Mouse (Mus musculus) neural tube, embryonic 13.5 days (tissue): ENCODE results near the gene Spdye4a. TPM values are rescaled to one million over a fixed set of nuclear protein-coding genes. Genes with fewer than 3 reads are reported as not detected.
"Not testable (repeated sequence)": the region's sequence is repeated elsewhere in the genome, so short reads cannot be mapped to it uniquely, and the experiment has no call there.

Experiments
- ATAC-seq: fragments of 200-750 bp; cut with Nextera tagmentation; 2 replicates; pipeline ENCODE4 v1.8.0; 2017; ENCODE audit warnings: low read depth, mild to moderate bottlenecking, moderate TSS enrichment, moderate library complexity
- H3K27ac ChIP-seq: fragments of 300-500 bp; sonication (generic); replicated peaks from 2 replicates; pipeline ENCODE4 v1.5.1; 2015; ENCODE audit warnings: moderate library complexity, mild to moderate bottlenecking, inconsistent platforms
- H3K27me3 ChIP-seq: fragments of 300-500 bp; sonication (generic); 2 replicates; pipeline ENCODE4 v1.6.1; 2015; ENCODE audit warnings: mild to moderate bottlenecking, inconsistent platforms
- H3K36me3 ChIP-seq: fragments of 300-500 bp; sonication (generic); 2 replicates; pipeline ENCODE4 v1.6.1; 2015; ENCODE audit warnings: mild to moderate bottlenecking, inconsistent platforms
- H3K4me1 ChIP-seq: fragments of 300-500 bp; sonication (generic); replicated peaks from 2 replicates; pipeline ENCODE4 v1.6.1; 2015; ENCODE audit warnings: inconsistent platforms
- H3K4me2 ChIP-seq: fragments of 300-500 bp; sonication (generic); 2 replicates; pipeline ENCODE4 v1.6.1; 2015; ENCODE audit warnings: inconsistent platforms, mild to moderate bottlenecking, moderate library complexity
- H3K4me3 ChIP-seq: fragments of 300-500 bp; sonication (generic); 2 replicates; pipeline ENCODE4 v1.5.1; 2015; ENCODE audit warnings: mild to moderate bottlenecking, inconsistent platforms
- H3K9ac ChIP-seq: fragments of 300-500 bp; sonication (generic); 2 replicates; pipeline ENCODE4 v1.6.1; 2015; ENCODE audit warnings: moderate library complexity, mild to moderate bottlenecking, inconsistent platforms
- H3K9me3 ChIP-seq: fragments of 300-500 bp; sonication (generic); 2 replicates; pipeline ENCODE4 v1.6.1; 2016; ENCODE audit warnings: inconsistent platforms
- whole genome bisulfite sequencing: fragments of 180-500 bp; shearing (Covaris S2); methylation state at CpG from one replicate; pipeline ENCODE4 v1.1.7; 2015; 5-methylcytosine and 5-hydroxymethylcytosine counted together
- polyA plus RNA-seq: library from polyadenylated mRNA; unstranded; fragments of >200 nt; fragmentation: Nextera tagmentation; extraction: Ambion mirVana; gene quantifications from 2 replicates; pipeline ENCODE4 v1.2.1, GENCODE M21; 2015

Gene Spdye4a
- polyA plus RNA-seq, 1 experiment from 2014 or later = not detected

GRCm38 (mm10) chr5:143220996-143221395 is 5.7 kb downstream of the Spdye4a start:
- WGBS = 70% methylated on average over 5 of the region's 5 CpGs
- no peak for ATAC-seq

GRCm38 (mm10) chr5:143213832-143214231 is 12.9 kb downstream of the Spdye4a start:
- Histone ChIP-seq H3K4me1 (no peaks in the 10 kb centered on the region), H3K36me3 (no peaks in the 10 kb centered on the region), H3K9ac (no peak overlapping the region), H3K4me3 (no peak overlapping the region), H3K9me3 (peaks cover 2% of the 10 kb centered on the region), H3K4me2 (no peak overlapping the region), H3K27ac (no peak overlapping the region), H3K27me3 (no peaks in the 10 kb centered on the region)
- ATAC-seq = no peak
- 71% methylated on average over 2 of the region's 2 CpGs for WGBS

More at GRCm38 (mm10) chr5:143220996-143221395, 5.7 kb downstream of the Spdye4a start:
- H3K4me2 ChIP-seq = no peak overlapping the region
- no peak overlapping the region for H3K9ac ChIP-seq
- H3K27me3 ChIP-seq = no peaks in the 10 kb centered on the region
- H3K4me1 ChIP-seq = no peaks in the 10 kb centered on the region
- H3K4me3 ChIP-seq = no peak overlapping the region
- H3K36me3 ChIP-seq = no peaks in the 10 kb centered on the region
- no peak overlapping the region for H3K27ac ChIP-seq
- no peaks in the 10 kb centered on the region for H3K9me3 ChIP-seq

GRCm38 (mm10) chr5:143205015-143205414 is 21.7 kb downstream of the Spdye4a start:
- 70% methylated on average over 3 of the region's 3 CpGs for WGBS
- ATAC-seq = no peak

GRCm38 (mm10) chr5:143196506-143196905 is 30.2 kb downstream of the Spdye4a start:
- no peaks in the 10 kb centered on the region for H3K36me3 ChIP-seq
- no peaks in the 10 kb centered on the region for H3K4me1 ChIP-seq
- H3K27ac ChIP-seq = no peak overlapping the region
- no peaks in the 10 kb centered on the region for H3K9me3 ChIP-seq
- H3K4me2 ChIP-seq = no peak overlapping the region
- 82% methylated on average over 4 of the region's 4 CpGs for WGBS
- no peaks in the 10 kb centered on the region for H3K27me3 ChIP-seq
- no peak overlapping the region for H3K4me3 ChIP-seq
- ATAC-seq = no peak
- no peak overlapping the region for H3K9ac ChIP-seq

More at GRCm38 (mm10) chr5:143205015-143205414, 21.7 kb downstream of the Spdye4a start:
- Histone ChIP-seq H3K4me1 (no peaks in the 10 kb centered on the region), H3K9ac (no peak overlapping the region), H3K9me3 (peaks cover 9% of the 10 kb centered on the region), H3K27ac (no peak overlapping the region), H3K36me3 (no peaks in the 10 kb centered on the region), H3K4me3 (no peak overlapping the region), H3K4me2 (no peak overlapping the region), H3K27me3 (no peaks in the 10 kb centered on the region)

- Histone ChIP-seq H3K4me3 (no peak overlapping the region), H3K27ac (no peak overlapping the region), H3K4me2 (no peak overlapping the region), H3K4me1 (no peaks in the 10 kb centered on the region), H3K36me3 (no peaks in the 10 kb centered on the region), H3K27me3 (no peaks in the 10 kb centered on the region), H3K9me3 (no peaks in the 10 kb centered on the region), H3K9ac (no peak overlapping the region)
- 72% methylated on average over 2 of the region's 2 CpGs for WGBS
- ATAC-seq = no peak
Observed at GRCm38 (mm10) chr5:143195166-143195565, 31.5 kb downstream of the Spdye4a start.

- not testable (repeated sequence) for H3K27me3 ChIP-seq, H3K27ac ChIP-seq, H3K4me3 ChIP-seq, H3K9me3 ChIP-seq, H3K4me1 ChIP-seq, H3K9ac ChIP-seq, H3K36me3 ChIP-seq, H3K4me2 ChIP-seq, ATAC-seq
- WGBS = 66% methylated on average over 8 of the region's 8 CpGs
Observed at GRCm38 (mm10) chr5:143194747-143195146, 31.9 kb downstream of the Spdye4a start.

GRCm38 (mm10) chr5:143192806-143193205 is 33.9 kb downstream of the Spdye4a start:
- no peak for ATAC-seq
- H3K4me2 ChIP-seq = no peak overlapping the region
- H3K9ac ChIP-seq = no peak overlapping the region
- H3K27ac ChIP-seq = no peak overlapping the region
- no peaks in the 10 kb centered on the region for H3K36me3 ChIP-seq
- no peaks in the 10 kb centered on the region for H3K4me1 ChIP-seq
- H3K27me3 ChIP-seq = no peaks in the 10 kb centered on the region
- no peak overlapping the region for H3K4me3 ChIP-seq
- no peaks in the 10 kb centered on the region for H3K9me3 ChIP-seq
- 93% methylated on average over 8 of the region's 8 CpGs for WGBS

GRCm38 (mm10) chr5:143188014-143188413 is 38.7 kb downstream of the Spdye4a start:
- WGBS = 64% methylated on average over 1 of the region's 1 CpGs

GRCm38 (mm10) chr5:143180255-143181076 is 46.2 kb downstream of the Spdye4a start, which contains the start of the genes Rbak and Spdye4b:
Gene Rbak (minus strand): TSS chr5:143180775.
Gene Spdye4b (plus strand): TSS chr5:143181017.
- no peaks in the 10 kb centered on the region for H3K27me3 ChIP-seq
- H3K36me3 ChIP-seq = peaks cover 35% of the 10 kb centered on the region
- peak within 1 kb of the TSS; percentile 81 for H3K4me2 ChIP-seq
- peak within 1 kb of the TSS; percentile 92 for H3K27ac ChIP-seq
- peak within 1 kb of the TSS; percentile 66 for H3K4me3 ChIP-seq
- peak within 1 kb of the TSS; percentile 91 for H3K9ac ChIP-seq
- H3K4me1 ChIP-seq = peaks cover 16% of the 10 kb centered on the region
- ATAC-seq = peak; percentile 97
- 0 out of 2 replicates have a peak, but pooled peaks cover 4% of the 10 kb centered on the region for H3K9me3 ChIP-seq
- WGBS = under 1% methylated on average over 58 of the region's 58 CpGs

More at GRCm38 (mm10) chr5:143188014-143188413, 38.7 kb downstream of the Spdye4a start:
- H3K27ac ChIP-seq, H3K9me3 ChIP-seq, H3K4me3 ChIP-seq, H3K4me2 ChIP-seq, ATAC-seq, H3K36me3 ChIP-seq, H3K9ac ChIP-seq, H3K4me1 ChIP-seq, H3K27me3 ChIP-seq: not testable (repeated sequence)

- Histone ChIP-seq H3K27me3 (no peaks in the 10 kb centered on the region), H3K4me2 (peak overlapping the region; percentile 81), H3K9me3 (0 out of 2 replicates have a peak, but pooled peaks cover 4% of the 10 kb centered on the region), H3K4me3 (peak overlapping the region; percentile 66; the same call in 1 of the 2 replicates), H3K36me3 (peaks cover 48% of the 10 kb centered on the region), H3K4me1 (peaks cover 16% of the 10 kb centered on the region), H3K9ac (peak overlapping the region; percentile 91; the same call in 1 of the 2 replicates), H3K27ac (no peak overlapping the region)
- no peak for ATAC-seq
- 43% methylated on average over 6 of the region's 6 CpGs for WGBS
Observed at GRCm38 (mm10) chr5:143179179-143179578, 47.5 kb downstream of the Spdye4a start.

GRCm38 (mm10) chr5:143177541-143178200 is 49.0 kb downstream of the Spdye4a start:
- no peak overlapping the region for H3K9ac ChIP-seq
- no peak for ATAC-seq
- no peak overlapping the region for H3K4me3 ChIP-seq
- H3K4me2 ChIP-seq = no peak overlapping the region
- 94% methylated on average over 3 of the region's 3 CpGs for WGBS
- H3K4me1 ChIP-seq = peaks cover 16% of the 10 kb centered on the region
- no peak overlapping the region for H3K27ac ChIP-seq
- no peaks in the 10 kb centered on the region for H3K27me3 ChIP-seq
- peaks cover 63% of the 10 kb centered on the region for H3K36me3 ChIP-seq
- H3K9me3 ChIP-seq = 0 out of 2 replicates have a peak, but pooled peaks cover 11% of the 10 kb centered on the region

- no peaks in the 10 kb centered on the region for H3K27me3 ChIP-seq
- no peak for ATAC-seq
- H3K4me1 ChIP-seq = peaks cover 16% of the 10 kb centered on the region
- H3K9ac ChIP-seq = no peak overlapping the region
- 94% methylated on average over 4 of the region's 4 CpGs for WGBS
- H3K9me3 ChIP-seq = 0 out of 2 replicates have a peak, but pooled peaks cover 11% of the 10 kb centered on the region
- H3K36me3 ChIP-seq = peaks cover 80% of the 10 kb centered on the region
- H3K27ac ChIP-seq = no peak overlapping the region
- no peak overlapping the region for H3K4me3 ChIP-seq
- H3K4me2 ChIP-seq = no peak overlapping the region
Observed at GRCm38 (mm10) chr5:143175970-143176369, 50.7 kb downstream of the Spdye4a start.
